Comparison of ENCODE assay signal across 12 mouse cellular contexts in the genomic region with DNA sequence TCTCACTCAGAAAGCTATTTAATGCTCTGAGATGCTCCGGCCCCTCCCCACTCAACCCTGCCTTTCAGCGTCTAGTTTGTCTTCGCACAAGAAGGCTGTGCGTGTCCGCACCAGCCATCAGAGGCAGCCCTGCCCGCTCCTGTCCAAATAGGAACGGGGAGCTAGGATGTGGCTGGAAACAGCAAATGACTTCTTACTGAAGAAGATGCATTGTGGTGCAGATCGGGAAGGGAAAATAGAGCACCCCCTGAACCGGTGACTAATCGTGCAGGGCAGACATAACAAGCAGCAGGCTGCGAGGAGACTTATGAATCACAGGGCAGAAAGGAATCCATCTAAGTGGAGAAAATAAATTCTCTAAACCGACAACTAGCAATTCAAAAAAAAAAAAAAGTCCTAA.
DNase-seq lines count a peak whose midpoint lies in the region; ATAC-seq and TF ChIP-seq lines count a peak whose summit lies in the region.
"Had no signal": no experiment of that assay in that cellular context is flagged by ENCODE, and none has a peak within 500 bp of the region (broad histone marks: within the 10 kb centered on the region; RNA-seq: fewer than 3 reads in every experiment).

No protein-coding gene starts in this region.

- 0 out of 2 replicates have a peak overlapping the region, but pooled peaks have one; percentile 5 for H3K4me2 ChIP-seq in midbrain, embryonic 16.5 days (ENCODE audit: low read length)
- no peak overlapping the region for H3K4me2 ChIP-seq in midbrain, embryonic 15.5 days
- H3K4me2 ChIP-seq: heart, embryonic 12.5 days had no signal

- no peak for TF ChIP-seq RAD21 in MEL (IDR thresholded peaks at IDR 0.05; ENCODE audit: low read depth, low read length)

- no peak overlapping the region for H3K4me3 ChIP-seq in midbrain, embryonic 16.5 days (ENCODE audit: low read depth, low read length)
- no peak overlapping the region for H3K4me3 ChIP-seq in midbrain, embryonic 15.5 days
- H3K4me3 ChIP-seq in MEL (ENCODE audit: control insufficient read depth in 1 of 2, insufficient read depth in 1 of 2, low read depth in 2 of 2, low read length in 2 of 2), result no peak overlapping the region
- H3K4me3 ChIP-seq: heart, embryonic 12.5 days had no signal

- no peaks in the 10 kb centered on the region for H3K9me3 ChIP-seq in midbrain, embryonic 16.5 days (replicated peaks; ENCODE audit: control insufficient read depth, low read length, poor library complexity, severe bottlenecking)
- H3K9me3 ChIP-seq in midbrain, embryonic 15.5 days, result no peaks in the 10 kb centered on the region
- no peaks in the 10 kb centered on the region for H3K9me3 ChIP-seq in MEL (replicated peaks; ENCODE audit: insufficient read depth, low read length)
- H3K9me3 ChIP-seq: heart, embryonic 12.5 days had no signal

- ATAC-seq in midbrain, embryonic 16.5 days, result no peak
- ATAC-seq in midbrain, embryonic 15.5 days (replicated peaks), result no peak
- no peak for ATAC-seq in CD4-positive, CD25-positive, alpha-beta regulatory T cell, adult 4 months

- H3K36me3 ChIP-seq in midbrain, embryonic 16.5 days (ENCODE audit: control insufficient read depth, insufficient read depth, low read length), result no peaks in the 10 kb centered on the region
- no peaks in the 10 kb centered on the region for H3K36me3 ChIP-seq in midbrain, embryonic 15.5 days (replicated peaks)
- peaks cover 0 to 67% of the 10 kb centered on the region in 2 experiments; a peak in 2 of 4 replicates for H3K36me3 ChIP-seq in MEL (ENCODE audit: control insufficient read depth in 1 of 2, insufficient read depth in 2 of 2, low read length in 2 of 2)
- H3K36me3 ChIP-seq: heart, embryonic 12.5 days had no signal

- TF ChIP-seq EP300 in MEL (IDR thresholded peaks at IDR 0.05; ENCODE audit: low read depth in 1 of 2, low read length in 2 of 2), result no peak

- WGBS in midbrain, embryonic 16.5 days, result 78% methylated on average over 12 of the region's 12 CpGs
- WGBS in midbrain, embryonic 15.5 days, result 71% methylated on average over 12 of the region's 12 CpGs

- TF ChIP-seq POLR2A in MEL (IDR thresholded peaks at IDR 0.05; ENCODE audit: control insufficient read depth in 1 of 2, insufficient read depth in 1 of 2, low read depth in 1 of 2, low read length in 2 of 2, poor library complexity in 1 of 2), result no peak

- H3K27ac ChIP-seq in midbrain, embryonic 16.5 days (ENCODE audit: low read length), result no peak overlapping the region
- no peak overlapping the region for H3K27ac ChIP-seq in midbrain, embryonic 15.5 days
- peak overlapping the region; percentile 19; the same call in 1 of the 2 replicates for H3K27ac ChIP-seq in MEL (ENCODE audit: control insufficient read depth, low read depth, low read length)

- intact Hi-C loops in left cerebral cortex, postnatal 14 days (cut with DNase I), result no loop called here

- no peaks in the 10 kb centered on the region for H3K27me3 ChIP-seq in midbrain, embryonic 16.5 days (ENCODE audit: control insufficient read depth, insufficient read depth, low read depth, low read length)
- H3K27me3 ChIP-seq in midbrain, embryonic 15.5 days (replicated peaks), result no peaks in the 10 kb centered on the region
- H3K27me3 ChIP-seq in MEL (ENCODE audit: control insufficient read depth in 1 of 2, insufficient read depth in 2 of 2, low read length in 2 of 2), result no peaks in the 10 kb centered on the region

- no peak overlapping the region for H3K9ac ChIP-seq in midbrain, embryonic 16.5 days (ENCODE audit: low read depth, low read length)
- no peak overlapping the region for H3K9ac ChIP-seq in midbrain, embryonic 15.5 days
- no peak overlapping the region for H3K9ac ChIP-seq in MEL (ENCODE audit: control insufficient read depth, low read depth, low read length, poor library complexity, severe bottlenecking)
- H3K9ac ChIP-seq: heart, embryonic 12.5 days had no signal

- H3K79me2 ChIP-seq in MEL (ENCODE audit: control insufficient read depth, insufficient read depth, low read length, poor library complexity), result no peaks in the 10 kb centered on the region

- TF ChIP-seq CTCF in MEL (IDR thresholded peaks at IDR 0.05 in 2 of 3, conservative IDR thresholded peaks at IDR 0.05 in 1 of 3; ENCODE audit: control insufficient read depth in 1 of 3, insufficient read depth in 1 of 3, low read depth in 2 of 3, low read length in 3 of 3, poor library complexity in 1 of 3, severe bottlenecking in 1 of 3), result no peak

- no peak for DNase-seq in MEL (ENCODE audit: low read depth, low spot score)
- peak; percentile 16 for DNase-seq in adrenal gland, postnatal 10 days
- peak; percentile 12 to 27 for DNase-seq in left cerebral cortex, postnatal 14 days (ENCODE audit: low spot score in 2 of 2)
- no peak for DNase-seq in cerebellum, adult 9-11 months
- no peak for DNase-seq in kidney, postnatal 25 days
- DNase-seq: kidney, adult 18-20 months; layer of hippocampus, postnatal 36 days; lung, adult 2 months had no signal

- H3K4me1 ChIP-seq in midbrain, embryonic 16.5 days (ENCODE audit: control insufficient read depth, insufficient read depth, low read length), result no peaks in the 10 kb centered on the region
- no peaks in the 10 kb centered on the region for H3K4me1 ChIP-seq in midbrain, embryonic 15.5 days
- H3K4me1 ChIP-seq in MEL (ENCODE audit: control insufficient read depth in 1 of 2, insufficient read depth in 2 of 2, low read length in 2 of 2), result peaks cover 44 to 65% of the 10 kb centered on the region in 2 experiments

TF ChIP-seq in MEL, 35 proteins besides CTCF, POLR2A, EP300 and RAD21:
- TF ChIP-seq GABPA (IDR thresholded peaks at IDR 0.05; ENCODE audit: low read depth, low read length) (no peak), ZNF384 (IDR thresholded peaks at IDR 0.05; ENCODE audit: low read depth, low read length) (no peak), CHD2 (IDR thresholded peaks at IDR 0.05; ENCODE audit: low read length) (no peak), ZMIZ1 (IDR thresholded peaks at IDR 0.05; ENCODE audit: low read depth, low read length) (no peak), MXI1 (IDR thresholded peaks at IDR 0.05; ENCODE audit: low read depth, low read length) (no peak), SMC3 (IDR thresholded peaks at IDR 0.05; ENCODE audit: low read depth, low read length) (no peak), POLR2AphosphoS2 (IDR thresholded peaks at IDR 0.05; ENCODE audit: low read length) (no peak), TBP (IDR thresholded peaks at IDR 0.05; ENCODE audit: low read depth, low read length) (no peak), TCF12 (IDR thresholded peaks at IDR 0.05; ENCODE audit: low read depth, low read length) (no peak), BHLHE40 (IDR thresholded peaks at IDR 0.05; ENCODE audit: borderline replicate concordance, low read depth, low read length) (no peak), RCOR1 (IDR thresholded peaks at IDR 0.05; ENCODE audit: low read depth, low read length) (no peak), JUND (IDR thresholded peaks at IDR 0.05; ENCODE audit: low read depth, low read length) (no peak), NRF1 (IDR thresholded peaks at IDR 0.05; ENCODE audit: insufficient read depth, low read depth, low read length, poor library complexity, severe bottlenecking) (no peak), USF2 (IDR thresholded peaks at IDR 0.05; ENCODE audit: borderline replicate concordance in 1 of 2, insufficient read depth in 1 of 2, low read depth in 1 of 2, low read length in 2 of 2) (no peak), ELF1 (IDR thresholded peaks at IDR 0.05; ENCODE audit: low read depth, low read length) (no peak), MAZ (IDR thresholded peaks at IDR 0.05; ENCODE audit: low read depth, low read length) (no peak), MAFK (IDR thresholded peaks at IDR 0.05; ENCODE audit: borderline replicate concordance, low read depth, low read length) (no peak), KAT2A (conservative IDR thresholded peaks at IDR 0.05; ENCODE audit: low read depth, low read length) (no peak), POLR2AphosphoS5 (IDR thresholded peaks at IDR 0.05; ENCODE audit: borderline replicate concordance, low read depth, low read length) (no peak)

Comparison
In these comparisons a context has a peak if more than half of its experiments do, and no peak if none do; other contexts are left out.
1. DNase-seq: peak in adrenal gland, postnatal 10 days (single experiment) and left cerebral cortex, postnatal 14 days (2 of 2); none in MEL (single experiment), cerebellum, adult 9-11 months (single experiment) and kidney, postnatal 25 days (0 of 2).